Mouse (Mus musculus) cerebellum, postnatal 14 days (tissue): ENCODE measurements around the gene Rapgef4.

Source experiments
- DNase-seq, 2 experiments: peaks; one replicate each; pipeline ENCODE4 v3.0.0; 2021; ENCODE audit warnings: mixed read lengths in 2 of 2

Rapgef4 gene

GRCm38 (mm10) chr2:72079110-72079509, 98.1 kb downstream of the Rapgef4 start:
- DNase-seq, result no peak

- DNase-seq, result no peak
These were observed 101.8 kb downstream of the Rapgef4 start for GRCm38 (mm10) chr2:72082846-72083245.

DNA sequence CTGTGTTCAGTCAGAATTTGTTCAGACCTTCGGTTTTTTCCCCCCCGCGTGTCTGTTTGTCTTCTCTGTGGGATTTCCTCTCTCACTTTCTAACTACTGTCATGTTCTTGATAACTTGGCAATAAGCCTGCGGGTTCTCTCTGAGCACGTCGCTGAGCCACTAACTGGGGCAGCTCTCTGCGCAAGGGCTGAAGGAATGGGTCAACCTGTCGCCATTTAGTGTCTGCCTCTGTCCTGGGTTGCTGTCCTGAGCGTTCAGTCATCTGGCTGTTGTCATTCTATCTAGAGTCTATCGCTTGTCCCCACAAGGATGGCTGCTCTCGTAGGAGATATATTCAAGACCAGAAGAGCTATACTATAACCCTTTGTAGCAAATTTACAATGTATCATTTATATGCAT, 107.8 kb downstream of the Rapgef4 start:
- DNase-seq, result no peak

GRCm38 (mm10) chr2:72090061-72090460, 109.0 kb downstream of the Rapgef4 start:
- no peak for DNase-seq

GRCm38 (mm10) chr2:72092046-72092445, 111.0 kb downstream of the Rapgef4 start:
- peak in 1 of 2 experiments; percentile 18 for DNase-seq

- DNase-seq, result no peak
These were observed 112.5 kb downstream of the Rapgef4 start for GRCm38 (mm10) chr2:72093402-72094037.

- no peak for DNase-seq
These were observed 113.0 kb downstream of the Rapgef4 start for GRCm38 (mm10) chr2:72094038-72094437.

- DNase-seq, result no peak
These were observed 113.4 kb downstream of the Rapgef4 start for GRCm38 (mm10) chr2:72094446-72094845.

GRCm38 (mm10) chr2:72095002-72095401, 114.0 kb downstream of the Rapgef4 start:
- no peak for DNase-seq

DNA sequence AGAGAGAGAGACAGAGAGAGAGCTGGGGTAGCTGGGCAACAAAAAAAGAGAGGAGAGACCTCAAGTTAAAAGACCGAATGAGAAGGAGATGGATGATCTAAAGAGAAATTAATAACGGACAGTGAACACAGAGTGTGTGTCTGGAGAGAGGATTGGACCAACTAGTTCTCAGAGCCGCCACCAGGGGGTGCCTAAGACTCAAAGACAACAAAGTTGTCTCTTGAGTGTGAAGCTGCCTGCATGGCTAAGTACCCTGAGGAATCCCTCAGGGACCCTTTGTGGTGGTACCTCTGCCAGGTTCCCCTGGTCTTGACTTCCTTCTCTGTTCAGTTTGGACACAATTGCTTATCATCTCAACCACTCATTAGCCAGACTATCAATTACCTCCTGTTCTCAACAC, 115.3 kb downstream of the Rapgef4 start:
- DNase-seq, result peak; percentile 48 to 59

DNA sequence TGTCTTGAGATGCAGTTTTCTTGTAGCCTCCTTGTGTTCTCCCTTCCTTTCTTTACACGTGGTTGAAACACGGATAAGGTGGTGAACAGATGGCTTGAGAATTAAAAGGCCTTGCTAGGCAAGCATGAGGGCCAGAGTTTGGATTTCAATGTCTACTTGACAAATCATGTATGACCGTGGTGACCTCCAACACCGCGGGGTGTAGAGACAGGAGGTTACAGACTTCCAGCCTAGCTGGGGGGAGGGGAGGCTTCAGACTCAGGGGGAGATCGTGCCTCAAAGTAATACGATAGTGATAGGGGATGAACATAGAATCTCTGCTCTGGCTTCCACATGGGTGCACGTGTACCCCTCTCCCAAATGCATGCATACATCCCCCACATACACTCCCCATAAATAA, 117.3 kb downstream of the Rapgef4 start:
- DNase-seq, result no peak

DNA sequence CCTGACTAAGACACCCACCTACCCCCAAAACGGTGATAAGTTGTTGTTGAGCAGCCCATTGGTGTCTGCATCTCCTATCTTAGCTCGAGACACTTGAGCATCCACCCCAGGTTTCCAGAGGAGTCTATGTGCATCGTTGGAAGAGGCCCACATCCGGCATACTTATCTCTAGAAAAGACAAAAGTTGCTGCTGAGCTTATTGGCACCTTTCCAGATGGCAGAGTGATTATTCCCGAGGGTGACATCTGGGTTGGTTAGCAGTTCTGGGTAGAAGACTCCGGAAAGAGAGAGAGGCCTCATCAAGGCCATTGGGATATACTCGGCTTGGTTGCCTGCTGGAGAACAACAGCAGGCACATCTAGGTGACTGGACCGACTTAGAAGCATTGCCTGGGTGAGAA, 123.6 kb downstream of the Rapgef4 start:
- DNase-seq, result no peak

- DNase-seq, result no peak
These were observed 126.6 kb downstream of the Rapgef4 start for GRCm38 (mm10) chr2:72107525-72108180.

DNA sequence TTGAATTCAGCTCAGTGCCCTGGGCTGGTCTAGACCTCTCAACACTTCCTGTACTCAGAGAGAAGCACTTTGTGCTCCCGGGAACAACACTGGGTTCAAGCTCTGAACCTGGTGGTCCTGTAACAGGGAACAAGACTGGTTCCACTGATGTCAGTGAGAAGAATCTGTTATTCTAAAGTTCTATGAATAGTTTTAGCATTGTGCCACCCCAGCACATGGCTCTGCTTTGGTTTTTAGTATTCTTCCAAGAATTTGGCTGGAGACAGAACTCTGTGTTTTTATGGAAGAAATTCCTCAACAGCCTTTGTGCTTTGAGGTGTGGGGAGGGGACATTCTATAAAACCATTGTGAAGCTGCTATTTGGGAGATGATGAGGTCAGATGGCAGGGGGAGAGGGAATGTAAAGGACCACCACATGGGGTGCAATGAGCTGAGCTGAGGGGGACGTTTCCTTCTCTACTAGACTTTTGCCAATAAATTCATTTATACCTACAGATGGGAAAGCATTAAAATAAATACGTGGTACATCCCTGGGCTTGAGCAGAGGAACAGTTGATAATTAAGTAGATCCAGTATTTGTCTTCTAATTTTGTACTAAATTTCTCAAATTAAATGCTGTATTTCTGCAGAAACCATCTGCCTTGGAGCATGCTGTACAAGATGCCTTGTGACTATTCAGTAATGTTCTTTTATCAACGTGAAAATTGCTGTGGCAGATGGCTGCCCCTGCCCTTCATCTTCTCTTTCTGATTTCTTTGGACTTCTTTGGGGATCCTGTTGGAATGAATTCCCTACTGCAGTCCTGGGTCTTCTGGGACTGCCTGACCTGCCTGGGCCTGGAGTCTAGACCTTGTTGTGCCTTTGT, 127.6 kb downstream of the Rapgef4 start:
- no peak for DNase-seq

DNA sequence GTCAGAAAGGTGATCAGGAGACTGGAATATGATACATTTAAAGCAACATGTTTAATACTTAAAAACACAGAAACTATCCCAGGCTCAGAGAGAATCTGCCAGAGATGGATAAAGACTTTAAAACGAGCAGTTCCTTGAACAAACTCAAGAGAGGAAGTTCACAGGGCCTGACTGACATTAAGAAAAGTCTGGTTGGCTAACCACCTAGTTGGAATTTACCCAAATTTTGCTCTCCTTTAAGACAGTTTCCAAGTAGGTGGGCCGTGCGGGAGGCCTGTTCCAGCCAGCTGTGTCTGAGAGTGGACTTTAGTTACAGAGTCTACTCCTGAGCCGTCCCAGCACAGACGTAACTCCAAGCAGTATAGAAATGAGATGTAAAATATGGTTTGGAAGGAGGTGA, 129.4 kb downstream of the Rapgef4 start:
- no peak for DNase-seq

DNA sequence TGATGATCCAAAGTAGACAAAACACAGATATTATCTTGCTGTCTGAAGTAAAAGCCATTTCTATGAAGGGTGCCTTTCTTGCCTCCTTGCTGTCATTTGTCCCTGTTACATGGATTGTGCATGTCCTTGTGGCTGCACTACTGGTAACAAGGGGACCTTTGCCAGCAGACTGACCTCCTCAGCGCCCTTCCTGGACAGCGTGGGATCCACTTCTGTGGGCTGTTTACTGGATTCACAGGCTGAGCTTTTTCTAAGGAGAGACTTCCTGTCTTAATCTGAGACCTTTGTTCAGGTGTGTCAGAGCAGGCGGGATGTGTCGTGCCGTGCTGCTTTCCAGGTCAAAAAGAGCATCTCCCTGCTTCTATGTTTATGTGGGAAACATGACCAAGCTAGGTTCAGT, 132.7 kb downstream of the Rapgef4 start:
- no peak for DNase-seq

DNA sequence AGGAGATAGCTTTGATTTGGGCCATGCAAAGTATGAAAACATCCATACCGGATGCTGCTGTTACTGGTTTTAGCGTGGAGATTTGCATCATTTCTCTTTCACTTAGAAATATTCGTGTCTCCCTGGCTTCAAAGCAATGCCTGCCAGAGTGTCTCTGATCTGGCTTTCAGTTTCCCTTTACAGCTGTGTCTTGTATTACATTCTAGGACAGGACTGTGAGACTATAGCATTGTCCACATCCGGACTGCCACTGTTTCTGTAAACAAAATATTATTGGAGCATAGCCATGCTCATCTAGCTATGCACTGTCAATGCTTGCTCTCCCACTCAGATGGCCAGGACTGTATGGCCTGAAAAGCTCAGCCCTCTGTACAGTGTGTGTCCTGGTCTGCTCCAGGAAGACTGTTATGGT, 133.1 kb downstream of the Rapgef4 start:
- no peak for DNase-seq

DNA sequence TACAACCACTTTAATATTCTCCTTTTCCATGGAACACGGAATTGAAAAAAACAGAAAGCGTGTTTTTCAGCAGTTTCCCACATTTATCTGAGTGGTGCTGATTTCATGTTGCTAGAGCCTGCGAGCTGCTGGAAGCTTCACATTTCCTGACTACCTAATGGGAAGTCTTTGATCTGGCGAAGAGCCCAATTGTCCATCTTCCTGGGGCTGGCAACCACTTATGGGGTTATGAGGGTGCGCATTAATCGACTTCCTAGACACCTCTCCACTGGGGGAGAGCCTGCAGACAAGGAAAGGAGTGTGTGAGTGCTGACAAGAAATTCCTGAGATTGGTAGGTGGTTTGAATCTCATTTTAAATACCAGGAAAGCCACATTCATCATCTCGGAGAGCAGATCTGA, 135.1 kb downstream of the Rapgef4 start:
- DNase-seq, result peak; percentile 29 to 63

- peak in 1 of 2 experiments; percentile 65 for DNase-seq
These were observed 135.7 kb downstream of the Rapgef4 start for GRCm38 (mm10) chr2:72116698-72117097.

GRCm38 (mm10) chr2:72117138-72118011, 136.3 kb downstream of the Rapgef4 start:
- no peak for DNase-seq

GRCm38 (mm10) chr2:72120211-72120610, 139.2 kb downstream of the Rapgef4 start:
- no peak for DNase-seq

GRCm38 (mm10) chr2:72122410-72123223, 141.6 kb downstream of the Rapgef4 start:
- DNase-seq, result no peak
